Mouse (Mus musculus): Measurements from ENCODE around the gene Trarg1.

- no peak for TF ChIP-seq GATA1 (IDR thresholded peaks at IDR 0.05; ENCODE audit: low read length)
- TF ChIP-seq TAL1 (IDR thresholded peaks at IDR 0.05; ENCODE audit: low read length), result no peak
These were observed 20.0 kb downstream of the Trarg1 start for GRCm38 (mm10) chr11:76699626-76700025.

Measured in erythroblast, embryonic 14.5 days (primary cell).